Comparison of ENCODE assay signal across 9 mouse cellular contexts in genomic region chr11:118740001-118740400, GRCm38 (mm10).
A peak's percentile ranks its signal among the peaks of the same experiment; 100 is the strongest.
DNase-seq lines count a peak whose midpoint lies in the region; ATAC-seq lines count a peak whose summit lies in the region.
"Had no signal": no experiment of that assay in that cellular context is flagged by ENCODE, and none has a peak within 500 bp of the region (broad histone marks: within the 10 kb centered on the region; RNA-seq: fewer than 3 reads in every experiment).

No protein-coding gene starts in this region.

- no peak for ATAC-seq in intestine, embryonic 14.5 days (replicated peaks; ENCODE audit: low FRiP score, low TSS enrichment, low read depth)
- ATAC-seq in intestine, embryonic 15.5 days: no peak
- peak; percentile 19; the same call in 1 of the 2 replicates for ATAC-seq in heart, embryonic 12.5 days (ENCODE audit: insufficient number of reproducible peaks, low FRiP score)
- peak; percentile 42 for ATAC-seq in megakaryocyte-erythroid progenitor cell, adult 5-6 weeks (replicated peaks; ENCODE audit: low FRiP score, low TSS enrichment, poor library complexity, severe bottlenecking)

- H3K9ac ChIP-seq in intestine, embryonic 14.5 days (ENCODE audit: low read length): no peak overlapping the region
- H3K9ac ChIP-seq in intestine, embryonic 15.5 days: no peak overlapping the region
- H3K9ac ChIP-seq in heart, embryonic 12.5 days: no peak overlapping the region

- no peaks in the 10 kb centered on the region for H3K9me3 ChIP-seq in intestine, embryonic 14.5 days (ENCODE audit: control insufficient read depth, low read length)
- no peaks in the 10 kb centered on the region for H3K9me3 ChIP-seq in intestine, embryonic 15.5 days
- no peaks in the 10 kb centered on the region for H3K9me3 ChIP-seq in embryonic facial prominence, embryonic 10.5 days
- no peaks in the 10 kb centered on the region for H3K9me3 ChIP-seq in heart, embryonic 12.5 days (replicated peaks)

- H3K36me3 ChIP-seq in intestine, embryonic 14.5 days (ENCODE audit: control insufficient read depth, insufficient read depth, low read length): no peaks in the 10 kb centered on the region
- no peaks in the 10 kb centered on the region for H3K36me3 ChIP-seq in intestine, embryonic 15.5 days
- no peaks in the 10 kb centered on the region for H3K36me3 ChIP-seq in embryonic facial prominence, embryonic 10.5 days (replicated peaks)
- no peaks in the 10 kb centered on the region for H3K36me3 ChIP-seq in heart, embryonic 12.5 days

- peaks cover 15% of the 10 kb centered on the region for H3K4me1 ChIP-seq in intestine, embryonic 14.5 days (replicated peaks; ENCODE audit: control insufficient read depth, insufficient read depth, low read length)
- peaks cover 17% of the 10 kb centered on the region for H3K4me1 ChIP-seq in intestine, embryonic 15.5 days (replicated peaks)
- H3K4me1 ChIP-seq in embryonic facial prominence, embryonic 10.5 days: peaks cover 46% of the 10 kb centered on the region
- H3K4me1 ChIP-seq in heart, embryonic 12.5 days (replicated peaks): peaks cover 13% of the 10 kb centered on the region

- no peak overlapping the region for H3K27ac ChIP-seq in intestine, embryonic 14.5 days (ENCODE audit: low read depth)
- no peak overlapping the region for H3K27ac ChIP-seq in intestine, embryonic 15.5 days
- H3K27ac ChIP-seq in embryonic facial prominence, embryonic 10.5 days (replicated peaks): no peak overlapping the region
- H3K27ac ChIP-seq in heart, embryonic 12.5 days (ENCODE audit: poor library complexity, severe bottlenecking): no peak overlapping the region
- H3K27ac ChIP-seq: macrophage had no signal

- no peak overlapping the region for H3K4me3 ChIP-seq in intestine, embryonic 14.5 days (ENCODE audit: low read depth, low read length)
- no peak overlapping the region for H3K4me3 ChIP-seq in intestine, embryonic 15.5 days (replicated peaks)
- no peak overlapping the region for H3K4me3 ChIP-seq in embryonic facial prominence, embryonic 10.5 days
- H3K4me3 ChIP-seq in heart, embryonic 12.5 days: no peak overlapping the region

- DNase-seq in intestine, embryonic 14.5 days (ENCODE audit: low spot score): peak; percentile 82
- DNase-seq in adrenal gland, adult 8-10 months: peak; percentile 70
- DNase-seq in embryonic facial prominence, embryonic 10.5 days (ENCODE audit: low spot score): peak; percentile 70
- peak; percentile 82 for DNase-seq in layer of hippocampus, adult 9-11 months
- DNase-seq in right cerebral cortex, postnatal 25 days: peak; percentile 59

- H3K27me3 ChIP-seq in intestine, embryonic 14.5 days (replicated peaks; ENCODE audit: control insufficient read depth, insufficient read depth, low read length): peaks cover 16% of the 10 kb centered on the region; the same call in 1 of the 2 replicates
- peaks cover 19% of the 10 kb centered on the region for H3K27me3 ChIP-seq in intestine, embryonic 15.5 days (replicated peaks)
- H3K27me3 ChIP-seq in embryonic facial prominence, embryonic 10.5 days (replicated peaks; ENCODE audit: low read depth, poor library complexity, severe bottlenecking): peaks cover 43% of the 10 kb centered on the region
- peaks cover 57% of the 10 kb centered on the region for H3K27me3 ChIP-seq in heart, embryonic 12.5 days (replicated peaks)

- WGBS in intestine, embryonic 14.5 days: 14% methylated on average over 6 of the region's 6 CpGs
- 18% methylated on average over 6 of the region's 6 CpGs for WGBS in intestine, embryonic 15.5 days
- WGBS in embryonic facial prominence, embryonic 10.5 days: 12% methylated on average over 6 of the region's 6 CpGs
- WGBS in heart, embryonic 12.5 days: 16% methylated on average over 6 of the region's 6 CpGs

- H3K4me2 ChIP-seq in intestine, embryonic 14.5 days (ENCODE audit: low read length): no peak overlapping the region
- H3K4me2 ChIP-seq in intestine, embryonic 15.5 days (replicated peaks): no peak overlapping the region
- H3K4me2 ChIP-seq in heart, embryonic 12.5 days: no peak overlapping the region

Comparison
In these comparisons a context has a peak if more than half of its experiments do, and no peak if none do; other contexts are left out.
1. ATAC-seq: peak in heart, embryonic 12.5 days (single experiment) and megakaryocyte-erythroid progenitor cell, adult 5-6 weeks (single experiment); none in intestine, embryonic 14.5 days (single experiment) and intestine, embryonic 15.5 days (single experiment).
2. Peak in every context shown above with its lines, with median percentiles within 50 percentile points of each other: DNase-seq.